Comparison of ENCODE assay signal across 8 mouse cellular contexts in genomic region chr19:10949112-10949511, GRCm38 (mm10). TPM values are rescaled to one million over a fixed set of nuclear protein-coding genes. Genes with fewer than 3 reads are reported as not detected.
DNase-seq lines count a peak whose midpoint lies in the region; ATAC-seq and TF ChIP-seq lines count a peak whose summit lies in the region.

TSS of gene Ccdc86 (minus strand) at chr19:10949266.

- no peak for TF ChIP-seq CTCF in kidney, postnatal 0 days (IDR thresholded peaks at IDR 0.05; ENCODE audit: low read depth)

- no peaks in the 10 kb centered on the region for H3K27me3 ChIP-seq in heart, embryonic 12.5 days (replicated peaks)
- no peaks in the 10 kb centered on the region for H3K27me3 ChIP-seq in kidney, postnatal 0 days (ENCODE audit: insufficient read depth, low read length)
- no peaks in the 10 kb centered on the region for H3K27me3 ChIP-seq in liver, embryonic 11.5 days (replicated peaks; ENCODE audit: control insufficient read depth, insufficient read depth, low read length)
- no peaks in the 10 kb centered on the region for H3K27me3 ChIP-seq in stomach, embryonic 14.5 days (ENCODE audit: control insufficient read depth, insufficient read depth, low read length)

- peak within 1 kb of the TSS; percentile 94 for H3K9ac ChIP-seq in heart, embryonic 12.5 days
- H3K9ac ChIP-seq in kidney, postnatal 0 days (ENCODE audit: low read depth, low read length) = peak within 1 kb of the TSS; percentile 84
- H3K9ac ChIP-seq in liver, embryonic 11.5 days (ENCODE audit: low read depth, low read length) = peak within 1 kb of the TSS; percentile 92
- peak within 1 kb of the TSS; percentile 92 for H3K9ac ChIP-seq in stomach, embryonic 14.5 days (replicated peaks; ENCODE audit: low read depth, low read length)

- ATAC-seq in erythroid progenitor cell, adult 5-6 weeks (replicated peaks; ENCODE audit: low FRiP score, poor library complexity, severe bottlenecking) = peak; percentile 97
- peak; percentile 96 for ATAC-seq in heart, embryonic 12.5 days (ENCODE audit: insufficient number of reproducible peaks, low FRiP score)
- ATAC-seq in kidney, postnatal 0 days (replicated peaks; ENCODE audit: low FRiP score, low read depth) = peak; percentile 98
- ATAC-seq in liver, embryonic 11.5 days (replicated peaks; ENCODE audit: low FRiP score) = peak; percentile 93
- peak; percentile 95 for ATAC-seq in stomach, embryonic 14.5 days (ENCODE audit: insufficient number of reproducible peaks, insufficient read depth, low FRiP score, low read depth)

- H3K4me2 ChIP-seq in heart, embryonic 12.5 days = peak within 1 kb of the TSS; percentile 100
- H3K4me2 ChIP-seq in kidney, postnatal 0 days (ENCODE audit: low read length) = peak within 1 kb of the TSS; percentile 81
- peak within 1 kb of the TSS; percentile 96 for H3K4me2 ChIP-seq in liver, embryonic 11.5 days
- peak within 1 kb of the TSS; percentile 100 for H3K4me2 ChIP-seq in stomach, embryonic 14.5 days (replicated peaks; ENCODE audit: low read depth, low read length)

- peak; percentile 99 for DNase-seq in CD4-positive helper T cell, adult 2 months (ENCODE audit: low read depth, low spot score)
- peak; percentile 97 for DNase-seq in brain, embryonic 18.5 days (ENCODE audit: low read depth, low spot score)
- peak; percentile 100 for DNase-seq in kidney, postnatal 0 days (ENCODE audit: low spot score)
- DNase-seq in liver, embryonic 11.5 days (ENCODE audit: low spot score) = peak; percentile 94
- peak; percentile 99 for DNase-seq in naive thymus-derived CD4-positive, alpha-beta T cell, adult 2 months (ENCODE audit: low read depth)

- 0% methylated on average over 30 of the region's 30 CpGs for WGBS in heart, embryonic 12.5 days
- under 1% methylated on average over 30 of the region's 30 CpGs for WGBS in kidney, postnatal 0 days
- WGBS in liver, embryonic 11.5 days = 0% methylated on average over 30 of the region's 30 CpGs
- under 1% methylated on average over 30 of the region's 30 CpGs for WGBS in stomach, embryonic 14.5 days

- H3K4me3 ChIP-seq in heart, embryonic 12.5 days = peak within 1 kb of the TSS; percentile 92
- peak within 1 kb of the TSS; percentile 72 for H3K4me3 ChIP-seq in kidney, postnatal 0 days (replicated peaks; ENCODE audit: low read depth, low read length)
- peak within 1 kb of the TSS; percentile 95 for H3K4me3 ChIP-seq in liver, embryonic 11.5 days (ENCODE audit: low read depth, low read length)
- H3K4me3 ChIP-seq in stomach, embryonic 14.5 days (ENCODE audit: low read depth, low read length) = peak within 1 kb of the TSS; percentile 86

- H3K9me3 ChIP-seq in heart, embryonic 12.5 days (replicated peaks) = no peaks in the 10 kb centered on the region
- H3K9me3 ChIP-seq in kidney, postnatal 0 days (replicated peaks; ENCODE audit: low read length) = no peaks in the 10 kb centered on the region
- H3K9me3 ChIP-seq in liver, embryonic 11.5 days (ENCODE audit: control insufficient read depth, low read length) = no peaks in the 10 kb centered on the region
- no peaks in the 10 kb centered on the region for H3K9me3 ChIP-seq in stomach, embryonic 14.5 days (ENCODE audit: control insufficient read depth, low read depth, low read length)

- H3K27ac ChIP-seq in heart, embryonic 12.5 days (ENCODE audit: poor library complexity, severe bottlenecking) = peak within 1 kb of the TSS; percentile 37; the same call in 1 of the 2 replicates
- peak within 1 kb of the TSS; percentile 57; the same call in 1 of the 2 replicates for H3K27ac ChIP-seq in kidney, postnatal 0 days
- H3K27ac ChIP-seq in liver, embryonic 11.5 days (ENCODE audit: low read depth, low read length) = peak within 1 kb of the TSS; percentile 64
- H3K27ac ChIP-seq in stomach, embryonic 14.5 days (ENCODE audit: low read length) = peak within 1 kb of the TSS; percentile 56; the same call in 1 of the 2 replicates

- H3K36me3 ChIP-seq in heart, embryonic 12.5 days = peaks cover 14% of the 10 kb centered on the region
- H3K36me3 ChIP-seq in kidney, postnatal 0 days (ENCODE audit: insufficient read depth, low read length) = peaks cover 10% of the 10 kb centered on the region
- peaks cover 17% of the 10 kb centered on the region for H3K36me3 ChIP-seq in liver, embryonic 11.5 days (ENCODE audit: control insufficient read depth, insufficient read depth, low read length)
- H3K36me3 ChIP-seq in stomach, embryonic 14.5 days (ENCODE audit: control insufficient read depth, insufficient read depth, low read length) = peaks cover 11% of the 10 kb centered on the region

- H3K4me1 ChIP-seq in heart, embryonic 12.5 days (replicated peaks) = peaks cover 46% of the 10 kb centered on the region
- H3K4me1 ChIP-seq in kidney, postnatal 0 days (replicated peaks; ENCODE audit: insufficient read depth, low read length) = peaks cover 15% of the 10 kb centered on the region
- peaks cover 22% of the 10 kb centered on the region for H3K4me1 ChIP-seq in liver, embryonic 11.5 days (replicated peaks; ENCODE audit: control insufficient read depth, insufficient read depth, low read length)
- peaks cover 37% of the 10 kb centered on the region for H3K4me1 ChIP-seq in stomach, embryonic 14.5 days (ENCODE audit: control insufficient read depth, insufficient read depth, low read length)

RNA-seq across cellular contexts. Expression of gene Ccdc86, which starts in this region (rescaled TPM):
- total RNA-seq in erythroid progenitor cell, adult 5-6 weeks (2015; ENCODE audit: low replicate concordance) = 2.5 and 6.3 TPM in 2 replicates
- total RNA-seq in erythroid progenitor cell, adult 5-6 weeks (2017; ENCODE audit: low replicate concordance) = 1.9 and 3.9 TPM in 2 replicates
- polyA plus RNA-seq in heart, embryonic 12.5 days (2016; fragmentation: Nextera tagmentation; extraction: Ambion mirVana) = 20.1 and 21.6 TPM in 2 replicates
- 22.9 and 23.2 TPM in 2 replicates for polyA plus RNA-seq in kidney, postnatal 0 days (2015; fragmentation: Nextera tagmentation; extraction: Ambion mirVana)
- polyA plus RNA-seq in liver, embryonic 11.5 days (2014; fragmentation: Nextera tagmentation; extraction: Ambion mirVana) = 46.0 TPM in 2 replicates
- polyA plus RNA-seq in stomach, embryonic 14.5 days (2014; fragmentation: Nextera tagmentation; extraction: Ambion mirVana) = 21.3 and 24.6 TPM in 2 replicates

Comparison
In these comparisons a context has a peak if more than half of its experiments do, and no peak if none do; other contexts are left out.
1. Peak in every context shown above with its lines: DNase-seq, ATAC-seq, H3K4me3 ChIP-seq and H3K27ac ChIP-seq.